Mouse (Mus musculus) neural tube, embryonic 15.5 days (tissue): ENCODE results near the gene Gm10406. TPM values are rescaled to one million over a fixed set of nuclear protein-coding genes. Genes with fewer than 3 reads are reported as not detected.
"Not testable (repeated sequence)": the region's sequence is repeated elsewhere in the genome, so short reads cannot be mapped to it uniquely, and the experiment has no call there.

Experiments
- ATAC-seq: fragments of 200-750 bp; cut with Nextera tagmentation; 2 replicates; pipeline ENCODE4 v1.8.0; 2017; ENCODE audit warnings: mild to moderate bottlenecking, moderate TSS enrichment, moderate library complexity; ENCODE audit not compliant: low FRiP score
- H3K27ac ChIP-seq: fragments of 300-500 bp; sonication (generic); replicated peaks from 2 replicates; pipeline ENCODE4 v1.5.1; 2015; ENCODE audit warnings: mild to moderate bottlenecking, inconsistent platforms
- H3K27me3 ChIP-seq: fragments of 300-500 bp; sonication (generic); replicated peaks from 2 replicates; pipeline ENCODE4 v1.6.1; 2015; ENCODE audit warnings: inconsistent platforms
- H3K36me3 ChIP-seq: fragments of 300-500 bp; sonication (generic); 2 replicates; pipeline ENCODE4 v1.6.1; 2015; ENCODE audit warnings: inconsistent platforms
- H3K4me1 ChIP-seq: fragments of 300-500 bp; sonication (generic); 2 replicates; pipeline ENCODE4 v1.6.1; 2015; ENCODE audit warnings: inconsistent platforms
- H3K4me2 ChIP-seq: fragments of 300-500 bp; sonication (generic); 2 replicates; pipeline ENCODE4 v1.6.1; 2015; ENCODE audit warnings: inconsistent platforms, mild to moderate bottlenecking, moderate library complexity
- H3K4me3 ChIP-seq: fragments of 300-500 bp; sonication (generic); replicated peaks from 2 replicates; pipeline ENCODE4 v1.5.1; 2015; ENCODE audit warnings: mild to moderate bottlenecking, inconsistent platforms
- H3K9ac ChIP-seq: fragments of 300-500 bp; sonication (generic); replicated peaks from 2 replicates; pipeline ENCODE4 v1.6.1; 2015; ENCODE audit warnings: mild to moderate bottlenecking, inconsistent platforms
- H3K9me3 ChIP-seq: fragments of 300-500 bp; sonication (generic); replicated peaks from 2 replicates; pipeline ENCODE4 v1.6.1; 2016; ENCODE audit warnings: inconsistent platforms
- WGBS: fragments of 180-500 bp; shearing (Covaris S2); methylation state at CpG from one replicate; pipeline ENCODE4 v1.1.7; 2015; ENCODE audit warnings: mixed read lengths; 5-methylcytosine and 5-hydroxymethylcytosine counted together
- polyA plus RNA-seq: library from polyadenylated mRNA; unstranded; fragments of >200 nt; fragmentation: Nextera tagmentation; extraction: Ambion mirVana; gene quantifications from 2 replicates; pipeline ENCODE4 v1.2.1, GENCODE M21; 2015

Gm10406 gene
- 2.8 and 3.4 TPM in 2 replicates for polyA plus RNA-seq

- not testable (repeated sequence) for H3K9me3 ChIP-seq, H3K36me3 ChIP-seq, H3K27me3 ChIP-seq, H3K4me1 ChIP-seq, ATAC-seq
- Histone ChIP-seq H3K9ac (peak within 1 kb of the TSS; percentile 66), H3K4me3 (peak within 1 kb of the TSS; percentile 53), H3K27ac (peak within 1 kb of the TSS; percentile 80), H3K4me2 (peak within 1 kb of the TSS; percentile 87)
- WGBS = 1% methylated on average over 37 of the region's 70 CpGs
Observed at GRCm38 (mm10) chr14:7026781-7027749, at the start of gene Gm10406. TSS of gene Gm10406 (minus strand) at chr14:7027449.

- WGBS = no CpG with 5 or more reads among the region's 2 CpGs
- not testable (repeated sequence) for H3K9me3 ChIP-seq, H3K36me3 ChIP-seq, H3K4me2 ChIP-seq, H3K27me3 ChIP-seq, H3K4me3 ChIP-seq, H3K9ac ChIP-seq, H3K27ac ChIP-seq, H3K4me1 ChIP-seq, ATAC-seq
Observed at GRCm38 (mm10) chr14:7044870-7045269, 17.6 kb upstream of the Gm10406 start, which contains the start of gene Gm3685. TSS of gene Gm3685 (minus strand) at chr14:7044970.

GRCm38 (mm10) chr14:7026274-7026673, 975 bp downstream of the Gm10406 start:
- Histone ChIP-seq H3K4me2 (peak overlapping the region; percentile 87), H3K4me3 (peak overlapping the region; percentile 53)
- WGBS = 5% methylated on average over 9 of the region's 9 CpGs
- not testable (repeated sequence) for H3K36me3 ChIP-seq, H3K9me3 ChIP-seq, H3K27me3 ChIP-seq, ATAC-seq, H3K4me1 ChIP-seq, H3K9ac ChIP-seq, H3K27ac ChIP-seq

- not testable (repeated sequence) for H3K9ac ChIP-seq, ATAC-seq, H3K27ac ChIP-seq, H3K4me3 ChIP-seq, H3K4me1 ChIP-seq, H3K9me3 ChIP-seq, H3K4me2 ChIP-seq, H3K27me3 ChIP-seq, H3K36me3 ChIP-seq
- WGBS = 25% methylated on average over 1 of the region's 2 CpGs
Observed at GRCm38 (mm10) chr14:6973718-6974117, 53.5 kb downstream of the Gm10406 start, which contains the start of gene Gm6356. TSS of gene Gm6356 (minus strand) at chr14:6973818.

Other genes with a start within 250 kb of the Gm10406 start
- gene Gm3642, start 187.1 kb downstream of the Gm10406 start, polyA plus RNA-seq = not detected in 2 replicates
- gene Gm3667, start 137.5 kb downstream of the Gm10406 start, polyA plus RNA-seq = 8.5 and 13.0 TPM in 2 replicates
- gene Gm6356, start 53.6 kb downstream of the Gm10406 start, polyA plus RNA-seq = not detected in 2 replicates
- gene Gm3685, start 17.5 kb upstream of the Gm10406 start, polyA plus RNA-seq = not detected in 2 replicates
- gene Gm3696, start 73.2 kb upstream of the Gm10406 start, polyA plus RNA-seq = 6.4 and 7.3 TPM in 2 replicates
- gene Gm6676, start 98.0 kb upstream of the Gm10406 start, polyA plus RNA-seq = not detected in 2 replicates
- 10.9 and 12.1 TPM in 2 replicates for gene Gm3512, start 147.1 kb upstream of the Gm10406 start, polyA plus RNA-seq
- not detected in 2 replicates for gene Gm16434, start 167.1 kb upstream of the Gm10406 start, polyA plus RNA-seq
- not detected in 2 replicates for gene Gm3727, start 237.3 kb upstream of the Gm10406 start, polyA plus RNA-seq